Mouse (Mus musculus) liver, adult (tissue): ENCODE measurements around the gene Lgals9.
A peak's percentile ranks its signal among the peaks of the same experiment; 100 is the strongest.

Experiments
- GATA4 ChIP-seq: IDR thresholded peaks from 2 replicates; pipeline ENCODE4 v1.6.1; 2014; ENCODE audit warnings: mild to moderate bottlenecking, low read length; ENCODE audit not compliant: insufficient replicate concordance

Gene Lgals9

GRCm38 (mm10) chr11:79014602-79015325, 30.0 kb upstream of the Lgals9 start:
- TF ChIP-seq GATA4 = no peak

DNA sequence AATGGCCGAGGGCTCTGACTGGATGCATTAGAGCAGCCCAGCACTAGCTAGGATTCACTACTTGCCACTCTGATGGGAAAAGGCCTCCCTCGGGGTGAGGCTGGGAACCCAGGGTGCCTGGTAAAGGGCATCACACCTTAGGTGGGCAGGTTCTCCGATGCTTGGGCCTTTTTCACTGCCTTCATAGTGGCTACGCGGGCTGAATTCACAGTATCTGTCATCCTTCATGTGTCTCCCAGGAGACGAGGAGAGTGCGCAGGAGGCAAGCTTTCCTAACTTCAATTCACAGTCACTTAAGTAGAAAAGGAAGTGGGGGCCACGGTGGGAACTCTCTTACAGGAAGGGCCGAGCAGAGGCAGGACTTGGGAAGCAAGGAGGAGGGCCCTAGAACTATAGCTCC, 29.1 kb upstream of the Lgals9 start:
- TF ChIP-seq GATA4 = no peak

- TF ChIP-seq GATA4 = no peak
Observed at GRCm38 (mm10) chr11:79013056-79013455, 28.3 kb upstream of the Lgals9 start.

DNA sequence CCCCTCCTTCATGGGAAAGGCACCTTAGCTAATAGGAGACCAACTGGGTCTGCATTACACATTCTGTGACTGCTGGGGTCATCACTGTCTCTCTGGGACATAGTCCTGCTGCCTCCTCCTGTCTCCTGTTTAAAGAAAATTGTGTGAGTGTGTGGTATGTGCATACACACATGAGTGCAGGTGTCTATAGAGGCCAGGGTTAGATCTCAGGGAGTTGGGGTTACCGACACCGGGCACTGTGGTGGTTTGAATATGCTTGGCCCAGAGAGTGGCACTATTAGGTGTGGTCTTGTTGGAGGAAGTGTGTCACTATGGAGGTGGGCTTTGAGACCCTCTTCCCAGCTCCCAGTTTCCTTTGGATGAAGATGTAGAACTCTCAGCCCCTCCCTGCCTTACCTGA, 27.8 kb upstream of the Lgals9 start:
- no peak for TF ChIP-seq GATA4

GRCm38 (mm10) chr11:79008891-79009290, 24.1 kb upstream of the Lgals9 start:
- TF ChIP-seq GATA4 = no peak

DNA sequence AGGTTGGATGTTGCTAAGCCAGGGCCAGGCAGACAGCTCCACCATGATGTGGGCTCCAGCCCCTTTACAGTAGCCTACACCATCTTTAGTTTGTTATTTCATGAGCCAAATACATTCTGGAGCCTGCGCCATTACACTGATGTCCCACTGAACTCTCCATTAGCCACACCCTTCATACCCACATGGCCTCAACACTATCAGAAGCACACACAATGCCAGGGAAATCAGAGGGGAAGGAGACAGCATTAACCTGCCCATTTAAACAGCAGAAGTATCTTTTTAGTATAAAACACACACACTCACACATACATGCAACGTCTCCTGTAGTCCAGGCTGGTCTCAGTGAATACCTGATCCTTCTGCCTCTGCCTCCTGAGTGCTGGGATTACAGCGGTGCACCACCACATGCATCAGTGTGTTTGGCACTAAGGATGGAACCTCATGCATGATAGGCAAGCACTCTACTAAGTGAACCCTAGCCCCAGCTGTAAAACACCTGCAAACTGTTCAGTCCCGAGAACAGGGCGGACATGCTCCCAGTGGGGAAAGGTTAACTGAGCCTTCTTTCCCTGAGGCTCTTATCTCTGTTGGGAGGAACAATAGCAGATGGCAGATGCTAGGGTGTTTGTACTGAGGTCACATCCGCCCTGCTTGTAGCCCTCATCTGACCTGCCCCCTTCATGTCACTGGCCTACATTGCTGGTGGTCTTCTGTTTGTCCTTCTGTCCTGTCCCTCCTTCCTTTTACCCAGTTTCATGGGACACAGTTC, 23.4 kb upstream of the Lgals9 start:
- peak; percentile 56; the same call in 1 of the 2 replicates for TF ChIP-seq GATA4

DNA sequence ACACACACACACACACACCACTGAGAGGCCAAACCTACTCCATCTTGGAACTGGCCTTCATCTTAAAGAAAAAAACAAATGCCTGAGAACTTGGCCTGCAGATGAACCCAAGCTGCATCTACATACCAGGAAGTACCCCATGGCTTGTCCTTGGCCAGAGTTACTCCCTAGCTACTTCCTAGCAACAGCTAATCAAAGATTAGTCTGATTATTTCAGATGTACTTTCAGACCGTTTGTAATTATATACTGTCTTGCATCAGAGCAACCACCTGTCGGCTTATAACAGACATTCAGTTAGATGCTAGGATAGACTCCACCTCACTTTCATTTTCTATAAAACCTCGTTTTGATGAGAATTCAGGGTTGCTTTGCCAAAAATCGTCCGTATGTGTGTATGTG, 21.7 kb upstream of the Lgals9 start:
- TF ChIP-seq GATA4 = no peak

- no peak for TF ChIP-seq GATA4
Observed at GRCm38 (mm10) chr11:79005578-79006394, 21.0 kb upstream of the Lgals9 start.

DNA sequence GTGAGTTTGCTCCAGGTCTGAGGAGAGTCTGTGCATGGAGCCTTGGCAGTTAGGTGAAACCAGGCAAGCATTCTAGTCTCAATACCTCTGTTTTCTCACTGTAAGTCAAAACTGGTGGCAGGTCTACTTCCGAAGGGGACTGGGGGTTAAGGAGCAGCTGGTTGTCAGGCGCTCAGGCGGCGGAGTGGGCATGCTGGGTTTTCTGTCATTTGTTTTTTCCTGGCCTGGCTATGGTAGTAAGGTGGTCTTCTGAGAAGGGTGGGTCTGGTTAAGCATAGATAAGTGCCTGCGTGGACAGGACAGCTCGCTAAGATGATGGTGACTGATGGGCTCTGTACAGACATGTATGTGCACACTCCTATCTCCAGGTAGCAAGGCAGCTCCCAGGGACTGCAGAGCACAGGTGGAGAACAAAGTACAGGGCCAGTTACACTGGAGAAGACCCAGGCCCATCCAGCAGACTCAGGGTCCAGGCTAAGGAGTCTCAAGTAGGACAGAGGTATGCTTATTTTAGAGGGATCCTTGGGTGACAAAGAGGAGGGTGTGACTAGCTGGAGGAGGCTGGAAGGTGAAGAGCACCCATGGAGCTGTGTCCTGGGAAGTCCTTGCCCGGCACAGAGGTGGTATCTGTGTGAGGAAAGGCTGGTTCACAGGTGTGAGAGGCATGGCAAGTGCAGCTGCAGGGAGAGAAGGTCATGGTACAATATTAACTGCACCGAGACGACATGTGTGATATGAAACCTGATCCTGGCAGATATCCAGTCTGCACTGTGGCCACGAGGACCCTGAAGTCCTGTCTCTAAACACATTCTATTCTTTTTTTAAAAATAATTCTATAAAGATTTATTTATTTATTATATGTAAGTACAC, 19.3 kb upstream of the Lgals9 start:
- no peak for TF ChIP-seq GATA4

GRCm38 (mm10) chr11:79003053-79003768, 18.5 kb upstream of the Lgals9 start:
- TF ChIP-seq GATA4 = peak; percentile 56; the same call in 1 of the 2 replicates

DNA sequence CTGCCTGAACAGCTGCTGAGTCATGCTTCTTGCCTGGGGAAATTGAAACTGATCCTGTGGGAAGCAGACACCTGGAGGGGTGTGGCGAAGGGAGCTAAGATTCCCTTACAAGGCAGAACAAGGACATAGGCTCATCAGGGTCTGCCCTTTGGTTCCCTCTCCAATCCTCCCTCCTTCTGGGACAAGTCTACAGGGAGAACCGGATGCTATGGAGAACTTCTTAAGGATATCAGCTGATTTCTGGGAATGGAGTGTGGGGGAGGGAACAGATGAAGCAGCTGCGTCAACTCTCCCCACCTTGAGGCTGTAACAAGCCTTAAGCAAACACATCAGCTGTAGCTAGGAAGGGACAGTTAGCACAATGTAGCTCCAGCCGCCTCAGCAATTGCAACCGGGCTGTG, 17.8 kb upstream of the Lgals9 start:
- no peak for TF ChIP-seq GATA4

- TF ChIP-seq GATA4 = no peak
Observed at GRCm38 (mm10) chr11:79001871-79002270, 17.1 kb upstream of the Lgals9 start.

DNA sequence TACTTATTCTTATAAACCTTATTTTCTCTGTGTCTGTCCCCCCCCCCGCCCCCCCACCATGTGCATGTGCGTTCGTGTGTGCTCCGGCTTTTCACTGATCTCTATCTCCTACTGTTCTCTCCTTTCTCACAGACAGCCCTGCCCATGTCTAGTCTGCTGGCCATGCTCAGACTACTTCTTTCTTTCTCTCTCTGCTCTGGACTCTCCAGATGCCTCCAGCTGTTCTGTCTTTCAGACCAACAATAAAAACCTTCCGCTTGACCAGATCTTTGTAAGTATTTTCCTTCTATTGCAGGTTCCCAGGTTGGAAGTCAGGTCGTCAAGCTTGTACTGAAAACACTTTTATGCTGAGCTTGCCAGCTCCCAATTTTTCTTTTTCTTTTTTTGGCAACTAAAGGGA, 14.4 kb upstream of the Lgals9 start:
- TF ChIP-seq GATA4 = no peak

DNA sequence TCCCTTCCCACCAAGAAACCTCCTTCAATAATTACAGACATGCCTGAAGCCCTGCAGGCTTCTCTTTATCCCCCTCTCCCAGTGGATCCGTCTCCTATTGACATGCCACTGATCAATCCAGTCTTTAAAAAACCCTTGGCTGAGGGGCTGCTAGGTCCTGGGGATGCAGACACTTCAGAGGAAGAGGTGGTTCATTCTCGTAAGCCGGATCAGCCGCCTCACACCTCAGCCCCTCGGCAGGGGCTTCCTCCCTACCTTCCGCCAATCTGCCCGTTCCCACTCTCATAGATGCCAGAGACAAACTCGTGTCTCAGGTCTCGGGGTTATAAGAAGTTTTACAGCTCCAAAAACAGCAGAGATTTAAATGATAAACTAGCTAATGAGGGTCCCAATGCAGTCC, 5.3 kb upstream of the Lgals9 start:
- TF ChIP-seq GATA4 = no peak
